Mouse (Mus musculus): Measurements from ENCODE around the gene Sh3bp5.

DNA sequence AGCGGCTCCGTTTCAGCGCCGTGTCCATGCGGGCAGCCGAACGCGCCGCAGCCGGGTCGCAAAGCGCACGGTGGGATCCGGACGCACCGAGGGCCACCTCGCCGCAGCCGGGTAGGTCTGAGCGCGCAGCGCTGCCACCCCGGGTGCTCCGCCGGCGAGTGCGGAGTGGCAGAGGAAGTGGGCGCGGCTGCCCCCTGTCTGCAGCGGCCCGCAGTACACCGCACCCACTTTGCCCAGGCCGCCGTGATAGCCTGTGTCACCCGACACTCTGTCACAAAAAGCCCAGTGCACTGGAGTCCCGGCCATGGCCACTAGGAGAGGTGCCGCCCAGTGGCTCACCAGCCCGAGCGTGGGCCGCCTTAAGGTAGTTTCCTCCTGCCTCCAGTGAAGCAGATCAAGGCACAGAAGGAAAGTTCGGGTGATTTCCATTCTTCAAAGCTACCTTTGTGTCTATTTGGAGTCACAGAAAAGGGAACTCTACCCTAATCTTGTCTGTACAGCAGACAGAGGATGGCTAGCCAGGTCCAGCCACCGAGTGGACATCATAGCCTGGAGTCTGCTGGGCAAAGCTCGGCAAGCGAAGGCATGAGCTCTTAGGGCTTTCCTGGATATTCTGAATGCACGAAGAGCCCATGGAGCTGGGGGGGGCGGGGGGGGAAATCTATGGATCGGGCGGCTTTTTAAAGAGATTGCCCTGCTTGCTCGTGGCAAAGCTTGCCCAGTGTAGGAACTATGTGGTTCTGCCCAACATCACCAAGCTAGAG, at the start of gene Sh3bp5:
- no peak for TF ChIP-seq GATA1 (IDR thresholded peaks at IDR 0.05; ENCODE audit: borderline replicate concordance, low read length)
- no peak for TF ChIP-seq FLI1 (IDR thresholded peaks at IDR 0.05; ENCODE audit: low read length)
